ENCODE assay signal across 17 mouse cellular contexts in the genomic region with DNA sequence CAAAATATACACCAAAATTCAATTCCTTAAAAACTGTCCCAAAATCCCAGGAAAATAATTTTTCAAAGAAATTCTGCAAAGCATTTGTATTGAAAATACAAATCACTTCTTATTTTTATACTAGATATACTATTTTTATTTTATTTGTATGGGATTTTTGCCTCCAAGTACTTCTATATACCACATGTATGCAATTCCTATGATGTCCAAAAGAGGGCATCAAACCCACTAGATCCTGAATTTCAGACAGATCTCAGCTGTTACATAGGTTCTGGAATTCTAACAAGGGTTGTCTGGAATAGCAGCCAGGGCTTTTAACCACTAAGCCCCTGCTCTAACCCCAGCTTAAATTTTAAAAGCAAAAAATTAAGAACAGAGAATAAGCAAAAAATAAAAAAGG.
A peak's percentile ranks its signal among the peaks of the same experiment; 100 is the strongest.
DNase-seq lines count a peak whose midpoint lies in the region; ATAC-seq and TF ChIP-seq lines count a peak whose summit lies in the region.
"Had no signal": no experiment of that assay in that cellular context is flagged by ENCODE, and none has a peak within 500 bp of the region (broad histone marks: within the 10 kb centered on the region; RNA-seq: fewer than 3 reads in every experiment).

No protein-coding gene starts in this region.

- DNase-seq in hindbrain, postnatal 0 days (ENCODE audit: low spot score): peak; percentile 12
- no peak for DNase-seq in hindbrain, embryonic 11.5 days (ENCODE audit: low spot score)
- peak; percentile 6 for DNase-seq in midbrain, postnatal 0 days (ENCODE audit: low spot score)
- peak; percentile 28 for DNase-seq in MEL (ENCODE audit: low read depth, low spot score)
- no peak for DNase-seq in thymus, postnatal 36 days
- no peak for DNase-seq in right cerebral cortex, postnatal 25 days
- DNase-seq: cerebellum, postnatal 36 days; gastrocnemius, postnatal 14 days; lung, postnatal 14 days; right cerebral cortex, postnatal 4 days had no signal

- no peaks in the 10 kb centered on the region for H3K36me3 ChIP-seq in hindbrain, postnatal 0 days (ENCODE audit: insufficient read depth, low read length)
- H3K36me3 ChIP-seq in hindbrain, embryonic 11.5 days (ENCODE audit: control insufficient read depth, insufficient read depth, low read length): no peaks in the 10 kb centered on the region
- no peaks in the 10 kb centered on the region for H3K36me3 ChIP-seq in midbrain, postnatal 0 days (ENCODE audit: insufficient read depth, low read length)
- H3K36me3 ChIP-seq in midbrain, embryonic 13.5 days: no peaks in the 10 kb centered on the region
- H3K36me3 ChIP-seq in MEL (ENCODE audit: control insufficient read depth in 1 of 2, insufficient read depth in 2 of 2, low read length in 2 of 2): peaks cover 0 to 3% of the 10 kb centered on the region in 2 experiments; a peak in 1 of 4 replicates
- H3K36me3 ChIP-seq: embryonic facial prominence, embryonic 13.5 days; hindbrain, embryonic 10.5 days; liver, embryonic 15.5 days had no signal

- H3K27me3 ChIP-seq in hindbrain, postnatal 0 days (ENCODE audit: insufficient read depth, low read length): no peaks in the 10 kb centered on the region
- H3K27me3 ChIP-seq in hindbrain, embryonic 11.5 days (ENCODE audit: control insufficient read depth, insufficient read depth, low read length): no peaks in the 10 kb centered on the region
- no peaks in the 10 kb centered on the region for H3K27me3 ChIP-seq in midbrain, postnatal 0 days (ENCODE audit: insufficient read depth, low read length)
- H3K27me3 ChIP-seq in midbrain, embryonic 13.5 days: no peaks in the 10 kb centered on the region
- H3K27me3 ChIP-seq in MEL (ENCODE audit: control insufficient read depth in 1 of 2, insufficient read depth in 2 of 2, low read length in 2 of 2): no peaks in the 10 kb centered on the region
- H3K27me3 ChIP-seq: embryonic facial prominence, embryonic 13.5 days; liver, embryonic 15.5 days; megakaryocyte, embryonic 14.5 days had no signal

- TF ChIP-seq POLR2A in MEL (IDR thresholded peaks at IDR 0.05; ENCODE audit: control insufficient read depth in 1 of 2, insufficient read depth in 1 of 2, low read depth in 1 of 2, low read length in 2 of 2, poor library complexity in 1 of 2): no peak

- no peaks in the 10 kb centered on the region for H3K9me3 ChIP-seq in hindbrain, postnatal 0 days (ENCODE audit: low read length)
- no peaks in the 10 kb centered on the region for H3K9me3 ChIP-seq in hindbrain, embryonic 11.5 days (ENCODE audit: control insufficient read depth, low read length)
- H3K9me3 ChIP-seq in midbrain, postnatal 0 days (ENCODE audit: low read length): no peaks in the 10 kb centered on the region
- H3K9me3 ChIP-seq in midbrain, embryonic 13.5 days: no peaks in the 10 kb centered on the region
- H3K9me3 ChIP-seq in MEL (replicated peaks; ENCODE audit: insufficient read depth, low read length): no peaks in the 10 kb centered on the region
- H3K9me3 ChIP-seq: embryonic facial prominence, embryonic 13.5 days; hindbrain, embryonic 10.5 days; liver, embryonic 15.5 days; megakaryocyte, embryonic 14.5 days had no signal

- no peak overlapping the region for H3K4me3 ChIP-seq in hindbrain, postnatal 0 days (ENCODE audit: low read length)
- H3K4me3 ChIP-seq in hindbrain, embryonic 11.5 days (ENCODE audit: low read depth, low read length): no peak overlapping the region
- no peak overlapping the region for H3K4me3 ChIP-seq in midbrain, postnatal 0 days (ENCODE audit: low read depth, low read length)
- H3K4me3 ChIP-seq in midbrain, embryonic 13.5 days (replicated peaks): no peak overlapping the region
- no peak overlapping the region for H3K4me3 ChIP-seq in MEL (ENCODE audit: control insufficient read depth in 1 of 2, insufficient read depth in 1 of 2, low read depth in 2 of 2, low read length in 2 of 2)
- H3K4me3 ChIP-seq: embryonic facial prominence, embryonic 13.5 days; hindbrain, embryonic 10.5 days; liver, embryonic 15.5 days; megakaryocyte, embryonic 14.5 days had no signal

- peak; percentile 38 for TF ChIP-seq RAD21 in MEL (IDR thresholded peaks at IDR 0.05; ENCODE audit: low read depth, low read length)

- TF ChIP-seq EP300 in MEL (IDR thresholded peaks at IDR 0.05; ENCODE audit: low read depth in 1 of 2, low read length in 2 of 2): no peak

- H3K9ac ChIP-seq in hindbrain, postnatal 0 days (replicated peaks; ENCODE audit: low read length): no peak overlapping the region
- no peak overlapping the region for H3K9ac ChIP-seq in hindbrain, embryonic 11.5 days (ENCODE audit: low read depth, low read length)
- no peak overlapping the region for H3K9ac ChIP-seq in midbrain, postnatal 0 days (replicated peaks; ENCODE audit: low read length, poor library complexity, severe bottlenecking)
- H3K9ac ChIP-seq in midbrain, embryonic 13.5 days (replicated peaks): no peak overlapping the region
- no peak overlapping the region for H3K9ac ChIP-seq in MEL (ENCODE audit: control insufficient read depth, low read depth, low read length, poor library complexity, severe bottlenecking)
- H3K9ac ChIP-seq: embryonic facial prominence, embryonic 13.5 days; liver, embryonic 15.5 days had no signal

- no peak overlapping the region for H3K4me2 ChIP-seq in hindbrain, postnatal 0 days (ENCODE audit: low read depth, low read length)
- H3K4me2 ChIP-seq in hindbrain, embryonic 11.5 days (replicated peaks; ENCODE audit: low read depth, low read length): no peak overlapping the region
- H3K4me2 ChIP-seq in midbrain, postnatal 0 days (ENCODE audit: low read depth, low read length, poor library complexity, severe bottlenecking): no peak overlapping the region
- H3K4me2 ChIP-seq in midbrain, embryonic 13.5 days (replicated peaks): no peak overlapping the region
- H3K4me2 ChIP-seq: embryonic facial prominence, embryonic 13.5 days; liver, embryonic 15.5 days had no signal

- H3K79me2 ChIP-seq in MEL (ENCODE audit: control insufficient read depth, insufficient read depth, low read length, poor library complexity): no peaks in the 10 kb centered on the region

- H3K27ac ChIP-seq in hindbrain, postnatal 0 days: no peak overlapping the region
- H3K27ac ChIP-seq in hindbrain, embryonic 11.5 days (ENCODE audit: low read depth, low read length): no peak overlapping the region
- no peak overlapping the region for H3K27ac ChIP-seq in midbrain, postnatal 0 days (ENCODE audit: low read depth, low read length)
- no peak overlapping the region for H3K27ac ChIP-seq in midbrain, embryonic 13.5 days
- no peak overlapping the region for H3K27ac ChIP-seq in MEL (ENCODE audit: control insufficient read depth, low read depth, low read length)
- H3K27ac ChIP-seq: embryonic facial prominence, embryonic 13.5 days; hindbrain, embryonic 10.5 days; liver, embryonic 15.5 days had no signal

- no peaks in the 10 kb centered on the region for H3K4me1 ChIP-seq in hindbrain, postnatal 0 days (ENCODE audit: insufficient read depth, low read length)
- no peaks in the 10 kb centered on the region for H3K4me1 ChIP-seq in hindbrain, embryonic 11.5 days (replicated peaks; ENCODE audit: control insufficient read depth, insufficient read depth, low read length)
- no peaks in the 10 kb centered on the region for H3K4me1 ChIP-seq in midbrain, postnatal 0 days (ENCODE audit: insufficient read depth, low read length)
- no peaks in the 10 kb centered on the region for H3K4me1 ChIP-seq in midbrain, embryonic 13.5 days (replicated peaks)
- peaks cover 0 to 5% of the 10 kb centered on the region in 2 experiments; a peak in 1 of 4 replicates for H3K4me1 ChIP-seq in MEL (ENCODE audit: control insufficient read depth in 1 of 2, insufficient read depth in 2 of 2, low read length in 2 of 2)
- H3K4me1 ChIP-seq: embryonic facial prominence, embryonic 13.5 days; hindbrain, embryonic 10.5 days; liver, embryonic 15.5 days; megakaryocyte, embryonic 14.5 days had no signal

- peak; percentile 35; the same call in 1 of the 2 replicates for TF ChIP-seq CTCF in hindbrain, postnatal 0 days (IDR thresholded peaks at IDR 0.05; ENCODE audit: low read depth)
- TF ChIP-seq CTCF in midbrain, postnatal 0 days (IDR thresholded peaks at IDR 0.05): peak; percentile 46; the same call in 1 of the 2 replicates
- peak in 1 of 3 experiments; percentile 36; a peak in 2 of 6 replicates for TF ChIP-seq CTCF in MEL (IDR thresholded peaks at IDR 0.05 in 2 of 3, conservative IDR thresholded peaks at IDR 0.05 in 1 of 3; ENCODE audit: control insufficient read depth in 1 of 3, insufficient read depth in 1 of 3, low read depth in 2 of 3, low read length in 3 of 3, poor library complexity in 1 of 3, severe bottlenecking in 1 of 3)

- no peak for ATAC-seq in hindbrain, postnatal 0 days
- ATAC-seq in hindbrain, embryonic 11.5 days (ENCODE audit: low FRiP score): no peak
- no peak for ATAC-seq in midbrain, postnatal 0 days (ENCODE audit: low FRiP score)
- no peak for ATAC-seq in midbrain, embryonic 13.5 days
- ATAC-seq: CD4-positive, CD25-positive, alpha-beta regulatory T cell, adult 4 months; inflammation-experienced regulatory T-cells, adult 6 months had no signal

TF ChIP-seq in MEL, 35 proteins besides CTCF, POLR2A, EP300 and RAD21:
- no peak for TF ChIP-seq ETS1 (IDR thresholded peaks at IDR 0.05; ENCODE audit: low read depth, low read length)
- TF ChIP-seq ZNF384 (IDR thresholded peaks at IDR 0.05; ENCODE audit: low read depth, low read length): no peak
- no peak for TF ChIP-seq USF1 (IDR thresholded peaks at IDR 0.05; ENCODE audit: low read depth, low read length)
- TF ChIP-seq GATA1 (IDR thresholded peaks at IDR 0.05; ENCODE audit: low read depth, low read length): no peak
- no peak for TF ChIP-seq MEF2A (IDR thresholded peaks at IDR 0.05; ENCODE audit: extremely low read depth, insufficient replicate concordance, low read depth, low read length, poor library complexity, severe bottlenecking)
- TF ChIP-seq ZMIZ1 (IDR thresholded peaks at IDR 0.05; ENCODE audit: low read depth, low read length): no peak
- no peak for TF ChIP-seq SIN3A (IDR thresholded peaks at IDR 0.05; ENCODE audit: low read length)
- no peak for TF ChIP-seq BHLHE40 (IDR thresholded peaks at IDR 0.05; ENCODE audit: borderline replicate concordance, low read depth, low read length)
- no peak for TF ChIP-seq POLR2AphosphoS5 (IDR thresholded peaks at IDR 0.05; ENCODE audit: borderline replicate concordance, low read depth, low read length)
- no peak for TF ChIP-seq CHD2 (IDR thresholded peaks at IDR 0.05; ENCODE audit: low read length)
- no peak for TF ChIP-seq SMC3 (IDR thresholded peaks at IDR 0.05; ENCODE audit: low read depth, low read length)
- TF ChIP-seq MAZ (IDR thresholded peaks at IDR 0.05; ENCODE audit: low read depth, low read length): no peak
- TF ChIP-seq ZC3H11A (IDR thresholded peaks at IDR 0.05; ENCODE audit: low read depth, low read length): no peak
- no peak for TF ChIP-seq CHD1 (IDR thresholded peaks at IDR 0.05; ENCODE audit: low read depth, low read length)
- TF ChIP-seq MYC (IDR thresholded peaks at IDR 0.05; ENCODE audit: low read depth, low read length): no peak
TF ChIP-seq in MEL: peak in this region for 0.

Comparison
In these comparisons a context has a peak if more than half of its experiments do, and no peak if none do; other contexts are left out.
1. DNase-seq: peak in hindbrain, postnatal 0 days (single experiment), midbrain, postnatal 0 days (single experiment) and MEL (single experiment); none in hindbrain, embryonic 11.5 days (single experiment), thymus, postnatal 36 days (0 of 2) and right cerebral cortex, postnatal 25 days (single experiment).